Mouse (Mus musculus): ENCODE data around the gene Gm26558.

DNA sequence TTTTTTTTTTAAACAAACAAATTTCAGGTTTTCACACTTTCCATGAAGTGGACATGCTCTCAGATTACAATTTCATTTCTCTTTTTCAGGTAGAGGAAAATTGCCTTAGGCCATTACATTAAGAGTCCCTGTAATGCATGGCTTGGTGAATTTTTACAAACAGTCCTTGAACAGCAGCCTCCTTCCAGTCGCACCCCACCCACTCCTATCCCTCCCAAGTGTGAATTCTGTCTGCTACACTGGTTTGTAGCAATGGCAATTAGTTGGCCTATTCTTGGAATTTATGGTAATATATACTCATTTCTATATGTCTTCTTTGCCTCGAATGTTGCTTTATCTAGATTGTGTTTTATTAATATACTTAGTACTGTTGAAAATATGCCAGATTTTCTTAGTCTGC, 10.6 kb upstream of the Gm26558 start:
- TF ChIP-seq POLR2A (IDR thresholded peaks at IDR 0.05; ENCODE audit: insufficient read length, low read depth) (no peak), E2F4 (IDR thresholded peaks at IDR 0.05; ENCODE audit: insufficient read depth) (no peak), USF1 (IDR thresholded peaks at IDR 0.05; ENCODE audit: low read depth) (no peak)

All from myocyte (in vitro differentiated cells).